Mouse (Mus musculus): ENCODE data around the gene Ucma. TPM values are rescaled to one million over a fixed set of nuclear protein-coding genes. Genes with fewer than 3 reads are reported as not detected.

Ucma gene
- polyA plus RNA-seq, 1 experiment from 2014 or later, result not detected

GRCm38 (mm10) chr2:5023699-5024399, 47.9 kb downstream of the Ucma start:
- WGBS, result 50% methylated on average over 14 of the region's 14 CpGs
- H3K4me1 ChIP-seq (ENCODE audit: insufficient read depth, low read depth, low read length), result no peaks in the 10 kb centered on the region
- H3K27me3 ChIP-seq (replicated peaks; ENCODE audit: insufficient read depth, low read length), result no peaks in the 10 kb centered on the region
- H3K27ac ChIP-seq (ENCODE audit: low read length), result no peak overlapping the region
- no peak overlapping the region for H3K9ac ChIP-seq (replicated peaks; ENCODE audit: low read depth)
- ATAC-seq, result peak; percentile 87
- no peaks in the 10 kb centered on the region for H3K9me3 ChIP-seq (ENCODE audit: low read length)
- no peak overlapping the region for H3K4me3 ChIP-seq (ENCODE audit: low read depth, low read length)
- H3K4me2 ChIP-seq (replicated peaks; ENCODE audit: low read depth, low read length), result no peak overlapping the region
- no peak for TF ChIP-seq EP300 (IDR thresholded peaks at IDR 0.05)
- no peak for TF ChIP-seq CTCF (IDR thresholded peaks at IDR 0.05)
- H3K36me3 ChIP-seq (ENCODE audit: insufficient read depth, low read length), result no peaks in the 10 kb centered on the region
- peak; percentile 64 for DNase-seq (ENCODE audit: low spot score)

DNA sequence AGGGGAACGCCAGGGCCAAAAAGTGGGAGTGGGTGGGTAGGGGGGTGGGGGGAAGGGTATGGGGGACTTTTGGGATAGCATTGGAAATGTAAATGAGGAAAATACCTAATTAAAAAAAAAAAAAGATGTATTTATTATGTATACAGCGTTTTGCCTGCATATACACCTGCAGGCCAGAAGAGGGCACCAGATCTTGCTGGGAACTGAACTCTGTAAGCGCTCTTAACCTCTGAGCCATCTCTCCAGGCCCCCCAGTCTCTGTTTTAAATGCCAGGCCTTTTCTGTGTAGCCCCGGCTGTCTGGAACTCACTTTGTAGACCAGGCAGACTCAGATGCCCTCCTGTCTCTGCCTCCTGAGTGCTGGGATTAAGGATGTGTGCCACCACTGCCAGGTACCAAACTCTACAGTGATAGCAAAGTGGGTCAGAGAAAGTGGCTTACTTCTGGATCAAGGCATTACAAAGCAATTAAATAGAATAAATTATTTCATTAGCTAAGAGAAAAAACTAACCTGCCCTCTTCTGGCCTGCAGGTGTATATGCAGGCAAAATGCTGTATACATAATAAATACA, 49.3 kb downstream of the Ucma start:
- 49% methylated on average over 3 of the region's 4 CpGs for WGBS
- TF ChIP-seq EP300 (IDR thresholded peaks at IDR 0.05), result no peak
- TF ChIP-seq CTCF (IDR thresholded peaks at IDR 0.05), result peak; percentile 52
- no peaks in the 10 kb centered on the region for H3K4me1 ChIP-seq (ENCODE audit: insufficient read depth, low read depth, low read length)
- H3K4me3 ChIP-seq (ENCODE audit: low read depth, low read length), result no peak overlapping the region
- ATAC-seq (no peak), DNase-seq (ENCODE audit: low spot score) (no peak)
- no peak overlapping the region for H3K27ac ChIP-seq (ENCODE audit: low read length)
- H3K9me3 ChIP-seq (ENCODE audit: low read length), result no peaks in the 10 kb centered on the region
- no peaks in the 10 kb centered on the region for H3K36me3 ChIP-seq (ENCODE audit: insufficient read depth, low read length)
- H3K9ac ChIP-seq (replicated peaks; ENCODE audit: low read depth), result no peak overlapping the region
- H3K27me3 ChIP-seq (replicated peaks; ENCODE audit: insufficient read depth, low read length), result no peaks in the 10 kb centered on the region
- H3K4me2 ChIP-seq (replicated peaks; ENCODE audit: low read depth, low read length), result no peak overlapping the region

GRCm38 (mm10) chr2:5027057-5027456, 51.1 kb downstream of the Ucma start:
- Histone ChIP-seq H3K36me3 (ENCODE audit: insufficient read depth, low read length) (no peaks in the 10 kb centered on the region), H3K27me3 (replicated peaks; ENCODE audit: insufficient read depth, low read length) (no peaks in the 10 kb centered on the region), H3K27ac (ENCODE audit: low read length) (no peak overlapping the region), H3K4me1 (ENCODE audit: insufficient read depth, low read depth, low read length) (no peaks in the 10 kb centered on the region), H3K9ac (replicated peaks; ENCODE audit: low read depth) (no peak overlapping the region), H3K4me3 (ENCODE audit: low read depth, low read length) (no peak overlapping the region), H3K9me3 (ENCODE audit: low read length) (no peaks in the 10 kb centered on the region), H3K4me2 (replicated peaks; ENCODE audit: low read depth, low read length) (no peak overlapping the region)
- DNase-seq (ENCODE audit: low spot score) (no peak), ATAC-seq (no peak)
- WGBS, result 68% methylated on average over 6 of the region's 6 CpGs
- no peak for TF ChIP-seq EP300 (IDR thresholded peaks at IDR 0.05)
- no peak for TF ChIP-seq CTCF (IDR thresholded peaks at IDR 0.05)

DNA sequence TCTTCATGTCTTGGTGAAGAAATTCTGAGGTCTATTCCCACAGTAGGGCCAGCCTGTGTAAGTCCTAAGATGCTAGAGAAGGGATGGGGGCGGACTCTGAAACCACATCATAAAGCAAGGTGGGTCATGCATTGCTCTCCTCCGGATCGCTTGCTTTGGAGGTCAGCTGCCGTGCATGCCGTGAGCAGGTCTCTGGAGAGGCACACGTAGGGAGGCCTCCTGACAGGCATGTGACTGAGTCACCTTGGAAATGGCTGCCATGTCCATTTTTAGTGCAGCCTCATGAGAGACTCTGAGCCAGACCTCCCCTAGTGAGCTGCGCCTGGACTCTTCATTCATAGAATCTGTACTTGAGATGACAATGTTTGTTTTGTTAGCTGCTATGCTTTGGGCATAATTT, 52.1 kb downstream of the Ucma start:
- no peak overlapping the region for H3K4me3 ChIP-seq (ENCODE audit: low read depth, low read length)
- DNase-seq (ENCODE audit: low spot score), result no peak

GRCm38 (mm10) chr2:5029808-5030207, 53.9 kb downstream of the Ucma start:
- Histone ChIP-seq H3K4me3 (ENCODE audit: low read depth, low read length) (no peak overlapping the region), H3K36me3 (ENCODE audit: insufficient read depth, low read length) (no peaks in the 10 kb centered on the region), H3K9ac (replicated peaks; ENCODE audit: low read depth) (no peak overlapping the region), H3K4me1 (ENCODE audit: insufficient read depth, low read depth, low read length) (no peaks in the 10 kb centered on the region), H3K9me3 (ENCODE audit: low read length) (no peaks in the 10 kb centered on the region), H3K4me2 (replicated peaks; ENCODE audit: low read depth, low read length) (no peak overlapping the region), H3K27ac (ENCODE audit: low read length) (no peak overlapping the region), H3K27me3 (replicated peaks; ENCODE audit: insufficient read depth, low read length) (no peaks in the 10 kb centered on the region)
- WGBS, result 93% methylated on average over 4 of the region's 4 CpGs
- ATAC-seq (no peak), DNase-seq (ENCODE audit: low spot score) (no peak)
- TF ChIP-seq CTCF (IDR thresholded peaks at IDR 0.05) (no peak), EP300 (IDR thresholded peaks at IDR 0.05) (no peak)

More for the DNA sequence above, 52.1 kb downstream of the Ucma start:
- Histone ChIP-seq H3K36me3 (ENCODE audit: insufficient read depth, low read length) (no peaks in the 10 kb centered on the region), H3K4me2 (replicated peaks; ENCODE audit: low read depth, low read length) (no peak overlapping the region), H3K27me3 (replicated peaks; ENCODE audit: insufficient read depth, low read length) (no peaks in the 10 kb centered on the region), H3K9me3 (ENCODE audit: low read length) (no peaks in the 10 kb centered on the region), H3K9ac (replicated peaks; ENCODE audit: low read depth) (no peak overlapping the region), H3K27ac (ENCODE audit: low read length) (no peak overlapping the region), H3K4me1 (ENCODE audit: insufficient read depth, low read depth, low read length) (no peaks in the 10 kb centered on the region)
- no peak for ATAC-seq
- TF ChIP-seq CTCF (IDR thresholded peaks at IDR 0.05), result no peak
- TF ChIP-seq EP300 (IDR thresholded peaks at IDR 0.05), result no peak
- whole genome bisulfite sequencing, result 82% methylated on average over 7 of the region's 7 CpGs

DNA sequence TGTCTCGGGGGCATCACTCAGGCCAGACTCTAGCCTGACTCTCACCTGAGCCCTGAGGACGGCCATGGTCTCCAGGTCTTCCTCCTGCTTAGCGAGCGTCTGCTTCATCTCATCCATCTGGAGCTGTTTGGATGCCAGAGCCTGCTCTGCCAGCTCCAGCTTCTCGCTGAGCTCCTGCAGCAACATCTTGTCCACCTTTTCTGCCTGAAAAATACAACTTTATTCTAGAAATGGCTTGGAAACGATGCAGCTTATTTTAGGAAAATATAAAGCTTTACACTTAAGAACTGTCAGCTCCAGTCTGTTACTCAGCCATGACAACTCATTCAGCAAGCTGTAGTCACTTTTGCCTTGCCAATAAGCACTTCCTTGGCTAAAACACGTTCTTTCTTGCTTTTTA, 55.3 kb downstream of the Ucma start:
- ATAC-seq (no peak), DNase-seq (ENCODE audit: low spot score) (no peak)
- Histone ChIP-seq H3K4me3 (ENCODE audit: low read depth, low read length) (no peak overlapping the region), H3K4me1 (ENCODE audit: insufficient read depth, low read depth, low read length) (no peaks in the 10 kb centered on the region; the same call in 1 of the 2 replicates), H3K27ac (ENCODE audit: low read length) (no peak overlapping the region), H3K4me2 (replicated peaks; ENCODE audit: low read depth, low read length) (no peak overlapping the region), H3K36me3 (ENCODE audit: insufficient read depth, low read length) (no peaks in the 10 kb centered on the region), H3K9ac (replicated peaks; ENCODE audit: low read depth) (no peak overlapping the region), H3K9me3 (ENCODE audit: low read length) (no peaks in the 10 kb centered on the region), H3K27me3 (replicated peaks; ENCODE audit: insufficient read depth, low read length) (no peaks in the 10 kb centered on the region)
- TF ChIP-seq EP300 (IDR thresholded peaks at IDR 0.05) (no peak), CTCF (IDR thresholded peaks at IDR 0.05) (no peak)
- 79% methylated on average over 7 of the region's 7 CpGs for WGBS

All from lung, postnatal 0 days (tissue).